Mouse (Mus musculus): Measurements from ENCODE around the gene Rwdd3. TPM values are rescaled to one million over a fixed set of nuclear protein-coding genes. Genes with fewer than 3 reads are reported as not detected.

The Rwdd3 gene
- polyA plus RNA-seq, 1 experiment = 1.1 TPM

- no peak for DNase-seq (ENCODE audit: low read depth in 1 of 2, low spot score in 2 of 2)
- TF ChIP-seq POLR2A (IDR thresholded peaks at IDR 0.05; ENCODE audit: low read depth, low read length) = no peak
- TF ChIP-seq CTCF (IDR thresholded peaks at IDR 0.05; ENCODE audit: extremely low read depth, insufficient read depth, insufficient read length, insufficient replicate concordance) = no peak
- Histone ChIP-seq H3K27ac (ENCODE audit: insufficient read depth, low read length) (no peak overlapping the region), H3K36me3 (ENCODE audit: control insufficient read depth, insufficient read depth, low read length) (no peaks in the 10 kb centered on the region), H3K4me3 (ENCODE audit: extremely low read depth, insufficient read depth, insufficient read length) (no peak overlapping the region), H3K4me1 (ENCODE audit: control insufficient read depth, insufficient read depth, insufficient read length) (no peaks in the 10 kb centered on the region), H3K27me3 (ENCODE audit: control insufficient read depth, insufficient read depth, low read length) (no peaks in the 10 kb centered on the region)
- WGBS = 24% methylated on average over 8 of the region's 8 CpGs
Observed at GRCm38 (mm10) chr3:121111068-121111467, 60.4 kb downstream of the Rwdd3 start.

- no peaks in the 10 kb centered on the region for H3K36me3 ChIP-seq (ENCODE audit: control insufficient read depth, insufficient read depth, low read length)
- H3K4me1 ChIP-seq (ENCODE audit: control insufficient read depth, insufficient read depth, insufficient read length) = no peaks in the 10 kb centered on the region
- TF ChIP-seq CTCF (IDR thresholded peaks at IDR 0.05; ENCODE audit: extremely low read depth, insufficient read depth, insufficient read length, insufficient replicate concordance) = no peak
- no peak for DNase-seq (ENCODE audit: low read depth in 1 of 2, low spot score in 2 of 2)
- H3K4me3 ChIP-seq (ENCODE audit: extremely low read depth, insufficient read depth, insufficient read length) = no peak overlapping the region
- H3K27ac ChIP-seq (ENCODE audit: insufficient read depth, low read length) = no peak overlapping the region
- 81% methylated on average over 7 of the region's 7 CpGs for WGBS
- no peaks in the 10 kb centered on the region for H3K27me3 ChIP-seq (ENCODE audit: control insufficient read depth, insufficient read depth, low read length)
Observed at GRCm38 (mm10) chr3:121110430-121110829, 61.1 kb downstream of the Rwdd3 start.

GRCm38 (mm10) chr3:121107481-121107880 lies 64.0 kb downstream of the Rwdd3 start:
- Histone ChIP-seq H3K4me3 (ENCODE audit: extremely low read depth, insufficient read depth, insufficient read length) (no peak overlapping the region), H3K27me3 (ENCODE audit: control insufficient read depth, insufficient read depth, low read length) (no peaks in the 10 kb centered on the region), H3K27ac (ENCODE audit: insufficient read depth, low read length) (no peak overlapping the region), H3K36me3 (ENCODE audit: control insufficient read depth, insufficient read depth, low read length) (no peaks in the 10 kb centered on the region), H3K4me1 (ENCODE audit: control insufficient read depth, insufficient read depth, insufficient read length) (no peaks in the 10 kb centered on the region)
- no peak for TF ChIP-seq POLR2A (IDR thresholded peaks at IDR 0.05; ENCODE audit: low read depth, low read length)
- no peak for TF ChIP-seq CTCF (IDR thresholded peaks at IDR 0.05; ENCODE audit: extremely low read depth, insufficient read depth, insufficient read length, insufficient replicate concordance)
- DNase-seq (ENCODE audit: low read depth in 1 of 2, low spot score in 2 of 2) = no peak
- WGBS = 18% methylated on average over 6 of the region's 6 CpGs

GRCm38 (mm10) chr3:121105408-121105708 lies 66.1 kb downstream of the Rwdd3 start:
- no peaks in the 10 kb centered on the region for H3K36me3 ChIP-seq (ENCODE audit: control insufficient read depth, insufficient read depth, low read length)
- H3K4me3 ChIP-seq (ENCODE audit: extremely low read depth, insufficient read depth, insufficient read length) = no peak overlapping the region
- H3K27me3 ChIP-seq (ENCODE audit: control insufficient read depth, insufficient read depth, low read length) = no peaks in the 10 kb centered on the region
- 73% methylated on average over 5 of the region's 5 CpGs for WGBS
- H3K4me1 ChIP-seq (ENCODE audit: control insufficient read depth, insufficient read depth, insufficient read length) = no peaks in the 10 kb centered on the region
- no peak for TF ChIP-seq CTCF (IDR thresholded peaks at IDR 0.05; ENCODE audit: extremely low read depth, insufficient read depth, insufficient read length, insufficient replicate concordance)
- TF ChIP-seq POLR2A (IDR thresholded peaks at IDR 0.05; ENCODE audit: low read depth, low read length) = no peak
- DNase-seq (ENCODE audit: low read depth in 1 of 2, low spot score in 2 of 2) = no peak
- H3K27ac ChIP-seq (ENCODE audit: insufficient read depth, low read length) = no peak overlapping the region

Other genes starting within 250 kb of the Rwdd3 start
- 0.37 and 0.60 TPM in 2 replicates for gene Tmem56, start 111.4 kb upstream of the Rwdd3 start, polyA plus RNA-seq (2012; rRNA removed)
- gene Alg14, start 120.1 kb upstream of the Rwdd3 start, polyA plus RNA-seq (2012; rRNA removed) = 4.3 and 4.6 TPM in 2 replicates

Measured in spleen, adult 2 months (tissue).